Mouse (Mus musculus) Patski (cell line): ENCODE data around the gene Tmem184b. TPM values are rescaled to one million over a fixed set of nuclear protein-coding genes. Genes with fewer than 3 reads are reported as not detected.

Experiments used
- ATAC-seq: fragments of 100-300 bp; one replicate; pipeline ENCODE4 v1.8.0; 2021
- CTCF ChIA-PET: fragments of 350-600 bp; sonication (Branson Sonifier 250); formaldehyde crosslinking; loops from one replicate; lab custom pipeline; 2022; ENCODE audit warnings: inconsistent platforms; lab: Charles Lee
- POLR2A ChIA-PET: fragments of 350-600 bp; sonication (Branson Sonifier 250); formaldehyde crosslinking; loops from one replicate; lab custom pipeline; 2022; ENCODE audit warnings: antibody characterized with exemption, inconsistent platforms; lab: Charles Lee
- DNase-seq: peaks from one replicate; pipeline ENCODE4 v3.0.0-alpha.2; 2011; ENCODE audit warnings: low read depth, low spot score
- H3K27me3 ChIP-seq: fragments of 371-371 bp; one replicate; pipeline ENCODE4 v1.5.1; 2021
- CTCF ChIP-seq: fragments of 100-300 bp; IDR thresholded peaks from one replicate; pipeline ENCODE4 v1.5.1; 2021
- in situ Hi-C: fragments of 300-500 bp; cut with MboI; formaldehyde crosslinking; loops from 3 replicates; pipeline ENCODE4 v1.11.1; 2018; ENCODE audit warnings: low pct_unique_long_range_greater_than_20kb, mixed read lengths
- polyA plus RNA-seq: library from polyadenylated mRNA; unstranded; gene quantifications from one replicate; pipeline ENCODE4 v1.2.3, GENCODE M21; 2021

Gene Tmem184b
- polyA plus RNA-seq, 1 experiment from 2014 or later, result 129 TPM

DNA sequence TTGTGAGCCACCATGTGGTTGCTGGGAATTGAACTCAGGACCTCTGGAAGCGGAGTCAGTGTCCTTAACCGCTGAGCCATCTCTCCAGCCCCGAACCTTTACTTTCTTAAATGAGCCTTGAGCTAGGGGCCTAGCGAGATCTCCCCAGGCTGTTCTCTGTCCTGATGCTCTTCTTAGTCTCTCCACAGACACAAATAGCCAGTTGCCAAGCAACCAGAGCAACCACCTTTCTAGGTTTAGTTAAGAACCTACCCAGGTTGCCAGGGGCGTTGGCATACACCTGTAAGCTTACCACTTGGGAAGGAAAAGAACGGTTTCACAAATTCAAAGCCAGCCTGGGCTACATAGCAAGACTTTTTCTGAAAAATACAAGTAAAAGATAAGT is 73.4 kb downstream of the Tmem184b start:
- POLR2A ChIA-PET, result interaction anchor here (1.0 kb wide), 1 partner anchor 14 kb away, joined by 3 read pairs; no protein-coding TSS in a partner anchor
- DNase-seq (no peak), ATAC-seq (no peak)
- in situ Hi-C loops, result no loop called here
- CTCF ChIA-PET, result interaction anchor here (1.4 kb wide), 1 partner anchor 87 kb away, joined by 3 read pairs; no protein-coding TSS in a partner anchor
- no peaks in the 10 kb centered on the region for H3K27me3 ChIP-seq
- no peak for TF ChIP-seq CTCF

DNA sequence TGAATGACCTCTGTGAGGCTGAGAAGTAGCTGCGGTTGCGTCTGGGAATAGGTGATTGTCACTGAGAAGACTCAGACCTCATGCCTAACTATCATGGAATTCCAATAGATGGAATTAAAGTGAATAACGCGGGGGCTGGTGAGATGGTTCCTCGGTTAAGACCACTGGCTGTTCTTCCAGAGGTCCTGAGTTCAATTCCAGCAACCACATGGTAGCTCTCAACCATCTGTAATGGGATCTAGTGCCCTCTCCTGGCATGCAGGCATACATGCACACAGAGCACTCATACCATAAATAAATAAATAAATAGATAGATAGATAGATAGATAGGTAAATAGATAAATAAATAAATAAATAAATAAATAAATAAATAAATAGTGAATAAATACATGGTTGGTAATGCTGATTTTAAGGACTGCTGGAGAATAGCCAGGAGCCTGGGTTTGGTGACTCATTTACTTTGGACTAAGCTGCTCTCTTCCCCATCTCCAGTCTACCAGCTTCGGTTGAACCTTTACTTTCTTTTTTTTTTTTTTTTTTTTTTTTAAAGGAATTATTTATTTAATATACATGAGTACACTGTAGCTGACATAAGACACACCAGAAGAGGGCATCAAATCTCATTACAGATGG is 73.9 kb downstream of the Tmem184b start:
- in situ Hi-C loops, result no loop called here
- DNase-seq, result no peak
- no peaks in the 10 kb centered on the region for H3K27me3 ChIP-seq
- no peak for TF ChIP-seq CTCF
- CTCF ChIA-PET, result no interaction called here
- POLR2A ChIA-PET, result interaction anchor here (1.0 kb wide), 1 partner anchor 15 kb away, joined by 3 read pairs; no protein-coding TSS in a partner anchor
- ATAC-seq, result no peak

- in situ Hi-C loops, result no loop called here
- ChIA-PET CTCF (no interaction called here), POLR2A (no interaction called here)
- no peaks in the 10 kb centered on the region for H3K27me3 ChIP-seq
- no peak for TF ChIP-seq CTCF
- DNase-seq (no peak), ATAC-seq (no peak)
These were observed 74.5 kb downstream of the Tmem184b start for GRCm38 (mm10) chr15:79328939-79329275.

- ATAC-seq (peak; percentile 65), DNase-seq (peak; percentile 85)
- in situ Hi-C loops, result no loop called here
- no peaks in the 10 kb centered on the region for H3K27me3 ChIP-seq
- CTCF ChIA-PET, result no interaction called here
- POLR2A ChIA-PET, result interaction anchor here (1.0 kb wide), 1 partner anchor 18 kb away, joined by 4 read pairs; the partner anchor contains the start of gene Maff
- TF ChIP-seq CTCF, result no peak
These were observed 75.1 kb downstream of the Tmem184b start, which contains the start of gene Pla2g6 for GRCm38 (mm10) chr15:79328058-79328938. Gene Pla2g6 (minus strand): TSS chr15:79328390.

DNA sequence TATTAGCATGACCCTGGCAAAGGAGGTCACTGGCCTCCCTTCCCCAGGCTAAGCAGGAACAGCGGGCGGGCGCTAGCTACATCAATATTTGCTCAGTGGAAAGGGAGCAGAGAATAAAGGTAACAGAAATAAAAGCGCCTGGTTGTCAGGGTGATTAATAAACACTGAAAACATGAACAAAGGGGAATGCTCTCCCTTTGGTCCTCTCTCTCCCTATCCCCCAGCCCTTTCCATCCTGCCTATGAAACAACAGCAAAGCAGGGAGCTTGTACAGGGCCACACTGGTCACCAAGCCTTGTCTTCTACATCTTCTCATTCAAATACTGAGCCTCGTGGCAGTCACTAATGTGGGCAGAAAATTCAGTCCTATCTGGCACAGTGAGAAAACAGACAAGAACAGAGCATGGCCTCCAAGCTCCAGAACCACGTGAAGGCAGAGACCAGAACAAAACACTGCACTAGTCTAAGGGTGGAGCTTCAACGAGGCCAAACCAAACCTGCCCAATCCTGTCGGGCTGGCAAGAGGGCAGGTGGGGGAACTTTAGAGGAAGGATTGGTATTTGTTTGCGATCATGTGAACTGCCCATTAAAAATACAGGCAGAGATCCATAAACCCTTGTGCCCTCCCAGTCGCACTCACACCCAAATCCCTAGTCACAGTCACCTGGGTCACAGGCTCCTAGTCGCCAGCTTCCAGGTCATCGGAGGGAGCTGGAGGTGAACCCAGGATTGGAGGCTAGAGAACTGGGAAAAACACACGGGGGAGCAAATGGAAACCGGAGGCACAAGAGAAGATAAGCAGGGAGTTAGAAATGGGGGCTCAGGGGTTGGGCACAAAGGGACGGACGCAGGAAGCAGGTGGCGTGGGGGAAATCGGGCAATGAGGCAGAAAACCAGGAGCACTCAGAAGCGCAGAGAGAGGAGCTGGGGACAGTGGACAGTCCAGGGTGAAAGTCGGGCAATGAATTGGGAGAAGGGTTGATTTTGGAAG is 76.1 kb downstream of the Tmem184b start:
- no peak for DNase-seq
- POLR2A ChIA-PET, result interaction anchor here (1.0 kb wide), 1 partner anchor 19 kb away, joined by 4 read pairs; the partner anchor contains the start of gene Maff
- peak; percentile 38 for ATAC-seq
- CTCF ChIA-PET, result interaction anchor here (0.8 to 0.9 kb wide), 2 partner anchors 19 to 20 kb away, joined by 3 read pairs; partner anchors contain the start of gene Maff
- TF ChIP-seq CTCF, result no peak
- in situ Hi-C loops, result no loop called here
- no peaks in the 10 kb centered on the region for H3K27me3 ChIP-seq

DNA sequence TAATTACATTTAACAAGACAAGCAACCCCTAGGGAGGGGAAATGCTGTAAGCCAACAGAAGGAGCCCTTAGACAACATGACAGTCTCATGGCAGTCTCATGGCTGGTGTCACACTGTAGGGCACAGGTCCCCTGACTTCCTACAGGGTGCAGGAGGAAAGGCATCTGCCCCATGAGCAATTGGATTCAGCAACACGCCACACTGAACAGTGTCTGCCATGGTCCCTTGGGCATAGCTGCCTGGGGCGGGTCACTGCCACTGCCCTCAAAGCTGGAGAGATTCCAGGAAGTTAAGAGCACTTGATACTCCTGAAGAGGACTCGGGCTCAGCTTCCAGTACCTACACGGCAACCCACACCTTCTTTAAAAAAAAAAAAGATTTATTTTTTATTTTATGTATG is 77.1 kb downstream of the Tmem184b start:
- ATAC-seq (no peak), DNase-seq (no peak)
- no peaks in the 10 kb centered on the region for H3K27me3 ChIP-seq
- in situ Hi-C loops, result no loop called here
- POLR2A ChIA-PET, result no interaction called here
- CTCF ChIA-PET, result no interaction called here
- TF ChIP-seq CTCF, result no peak

DNA sequence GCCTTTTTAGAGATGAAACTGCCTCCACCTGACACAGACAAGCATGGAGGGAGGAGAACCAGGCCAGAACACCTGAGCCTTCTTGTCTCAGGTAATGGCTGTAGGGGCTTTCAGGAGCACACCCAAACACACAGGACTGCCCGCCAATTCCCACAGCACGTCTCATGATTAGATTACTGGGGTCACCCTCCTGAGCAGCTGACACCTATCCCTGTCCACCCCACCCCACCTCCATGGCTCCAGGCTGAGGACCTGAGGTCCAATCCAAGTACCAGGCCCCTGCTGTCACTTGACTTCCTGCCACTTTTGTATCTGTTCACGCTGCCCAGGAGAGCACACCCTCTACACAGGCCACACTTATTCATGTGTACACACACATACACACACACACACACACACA is 77.6 kb downstream of the Tmem184b start:
- in situ Hi-C loops, result no loop called here
- ATAC-seq (no peak), DNase-seq (no peak)
- TF ChIP-seq CTCF, result no peak
- H3K27me3 ChIP-seq, result no peaks in the 10 kb centered on the region
- ChIA-PET CTCF (no interaction called here), POLR2A (no interaction called here)

DNA sequence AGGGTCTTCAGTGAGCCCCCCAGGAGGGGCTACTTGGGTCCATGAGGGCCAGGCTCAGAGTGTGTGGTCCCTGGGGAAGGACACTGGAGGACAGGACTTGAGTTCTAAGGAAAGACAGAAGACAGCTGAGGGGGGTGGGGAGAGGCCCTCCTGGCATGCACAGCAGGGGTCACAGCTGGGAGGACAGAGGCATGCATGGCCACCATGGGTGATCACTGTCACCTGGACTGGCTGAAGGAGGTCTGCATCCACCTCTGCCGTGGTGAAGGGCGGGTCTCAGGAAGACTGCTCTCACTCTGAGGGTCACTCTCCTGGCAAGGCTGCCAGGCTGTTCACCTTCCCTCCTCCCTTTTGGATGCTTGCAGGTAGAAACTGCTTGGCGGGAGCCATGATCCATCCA is 79.0 kb downstream of the Tmem184b start:
- CTCF ChIA-PET, result no interaction called here
- DNase-seq, result no peak
- no peak for TF ChIP-seq CTCF
- no peaks in the 10 kb centered on the region for H3K27me3 ChIP-seq
- no peak for ATAC-seq
- POLR2A ChIA-PET, result interaction anchor here (1.0 kb wide), 1 partner anchor 22 kb away, joined by 3 read pairs; the partner anchor contains the start of gene Maff
- in situ Hi-C loops, result no loop called here

DNA sequence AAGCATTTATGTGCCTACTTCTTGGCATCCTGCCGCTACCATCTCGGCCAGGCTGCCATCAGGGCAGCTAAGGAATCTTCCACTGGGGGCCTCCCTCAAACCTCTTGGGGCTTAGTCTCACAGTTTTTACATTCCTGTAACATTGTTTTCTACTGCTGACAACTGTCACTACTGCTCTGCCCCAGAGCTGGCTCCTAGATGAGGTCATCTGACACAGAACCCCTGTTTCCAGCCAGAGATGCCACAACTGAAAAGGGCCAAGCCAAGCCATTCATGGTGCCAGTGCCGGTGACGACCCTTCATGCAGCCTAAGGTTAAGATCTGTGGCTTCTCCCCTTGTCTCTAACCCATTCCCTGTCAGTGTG is 79.6 kb downstream of the Tmem184b start:
- DNase-seq (no peak), ATAC-seq (peak; percentile 29)
- in situ Hi-C loops, result no loop called here
- H3K27me3 ChIP-seq, result no peaks in the 10 kb centered on the region
- no peak for TF ChIP-seq CTCF
- CTCF ChIA-PET, result interaction anchor here (0.6 to 1.0 kb wide), 2 partner anchors 64 to 81 kb away, joined by 3 read pairs; no protein-coding TSS in a partner anchor
- POLR2A ChIA-PET, result interaction anchor here (1.0 kb wide), 1 partner anchor 23 kb away, joined by 3 read pairs; the partner anchor contains the start of gene Maff
